24 mouse cellular contexts compared by ENCODE assay signal in the genomic region with DNA sequence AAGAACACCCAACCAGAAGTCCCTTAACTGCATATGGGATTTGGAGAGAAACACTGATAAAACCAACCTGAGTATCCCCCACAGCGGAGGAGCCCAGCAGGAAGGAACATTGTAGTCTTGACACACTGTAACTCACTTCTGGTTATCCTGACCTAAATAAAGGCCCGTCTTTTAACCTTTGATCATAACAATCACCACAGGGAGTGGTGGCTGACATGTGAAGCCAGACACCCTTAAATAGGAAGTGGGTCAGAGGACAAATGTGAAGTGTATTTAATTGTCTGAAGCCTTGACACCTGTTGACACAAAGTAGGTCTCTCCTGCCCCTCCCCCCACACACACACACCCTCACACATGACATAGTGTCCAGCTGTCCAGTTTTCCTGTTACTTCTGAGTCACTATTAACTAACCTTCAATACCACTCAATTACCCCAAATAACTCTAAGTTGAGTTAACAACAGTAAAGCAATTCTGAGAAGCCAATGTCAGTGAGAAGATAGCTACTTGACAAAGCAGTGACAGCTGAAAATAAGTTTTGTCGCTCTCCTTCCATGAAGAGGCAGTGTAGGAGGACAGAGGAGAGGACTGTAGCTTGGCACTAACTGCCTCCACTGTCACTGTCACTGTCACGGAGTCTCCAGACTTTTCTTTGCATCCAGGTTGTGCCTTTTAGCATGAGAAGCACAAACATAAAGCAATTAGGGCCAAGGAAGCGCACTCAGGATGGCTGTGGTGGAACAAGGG.
A peak's percentile ranks its signal among the peaks of the same experiment; 100 is the strongest.
DNase-seq lines count a peak whose midpoint lies in the region; ATAC-seq and TF ChIP-seq lines count a peak whose summit lies in the region.
"Had no signal": no experiment of that assay in that cellular context is flagged by ENCODE, and none has a peak within 500 bp of the region (broad histone marks: within the 10 kb centered on the region; RNA-seq: fewer than 3 reads in every experiment).

No protein-coding gene starts in this region.

- no peak for ATAC-seq in midbrain, embryonic 15.5 days (replicated peaks)
- peak; percentile 82 for ATAC-seq in intestine, postnatal 0 days
- peak; percentile 60; the same call in 1 of the 2 replicates for ATAC-seq in stomach, postnatal 0 days (ENCODE audit: low FRiP score, low TSS enrichment)

- peak overlapping the region; percentile 80 for H3K27ac ChIP-seq in midbrain, embryonic 10.5 days (replicated peaks)
- H3K27ac ChIP-seq in midbrain, embryonic 15.5 days = no peak overlapping the region
- H3K27ac ChIP-seq in intestine, postnatal 0 days (ENCODE audit: low read depth, low read length) = peak overlapping the region; percentile 8; the same call in 1 of the 2 replicates
- H3K27ac ChIP-seq in stomach, postnatal 0 days (replicated peaks) = no peak overlapping the region
- H3K27ac ChIP-seq: embryonic facial prominence, embryonic 15.5 days; heart, embryonic 15.5 days; hindbrain, embryonic 14.5 days; limb, embryonic 13.5 days; liver, embryonic 13.5 days; neural tube, embryonic 12.5 days had no signal

- no peaks in the 10 kb centered on the region for H3K36me3 ChIP-seq in midbrain, embryonic 10.5 days
- no peaks in the 10 kb centered on the region for H3K36me3 ChIP-seq in midbrain, embryonic 15.5 days (replicated peaks)
- no peaks in the 10 kb centered on the region for H3K36me3 ChIP-seq in intestine, postnatal 0 days (ENCODE audit: control insufficient read depth, insufficient read depth)
- no peaks in the 10 kb centered on the region for H3K36me3 ChIP-seq in stomach, postnatal 0 days (ENCODE audit: control insufficient read depth, insufficient read depth, low read length)
- H3K36me3 ChIP-seq: embryonic facial prominence, embryonic 15.5 days; heart, embryonic 15.5 days; limb, embryonic 13.5 days; liver, embryonic 13.5 days; neural tube, embryonic 12.5 days had no signal

- no peaks in the 10 kb centered on the region for H3K9me3 ChIP-seq in midbrain, embryonic 10.5 days (replicated peaks)
- no peaks in the 10 kb centered on the region for H3K9me3 ChIP-seq in midbrain, embryonic 15.5 days
- H3K9me3 ChIP-seq in intestine, postnatal 0 days (ENCODE audit: control insufficient read depth) = no peaks in the 10 kb centered on the region
- H3K9me3 ChIP-seq in stomach, postnatal 0 days (ENCODE audit: control insufficient read depth, low read length) = no peaks in the 10 kb centered on the region
- H3K9me3 ChIP-seq: embryonic facial prominence, embryonic 15.5 days; heart, embryonic 15.5 days; limb, embryonic 13.5 days; liver, embryonic 13.5 days; neural tube, embryonic 12.5 days had no signal

- no peak overlapping the region for H3K9ac ChIP-seq in midbrain, embryonic 15.5 days
- no peak overlapping the region for H3K9ac ChIP-seq in intestine, postnatal 0 days (ENCODE audit: low read depth, low read length)
- H3K9ac ChIP-seq in stomach, postnatal 0 days (ENCODE audit: low read length) = no peak overlapping the region
- H3K9ac ChIP-seq: embryonic facial prominence, embryonic 15.5 days; heart, embryonic 15.5 days; hindbrain, embryonic 14.5 days; limb, embryonic 13.5 days; liver, embryonic 13.5 days; lung, embryonic 14.5 days; neural tube, embryonic 12.5 days had no signal

- TF ChIP-seq EP300 in stomach, postnatal 0 days (optimal IDR thresholded peaks at IDR 0.05) = no peak

- TF ChIP-seq CTCF in intestine, postnatal 0 days (IDR thresholded peaks at IDR 0.05; ENCODE audit: low read depth) = no peak
- TF ChIP-seq CTCF in stomach, postnatal 0 days (IDR thresholded peaks at IDR 0.05; ENCODE audit: low read depth) = no peak

- 77% methylated on average over 5 of the region's 5 CpGs for WGBS in midbrain, embryonic 10.5 days
- WGBS in midbrain, embryonic 15.5 days = 85% methylated on average over 5 of the region's 5 CpGs
- WGBS in intestine, postnatal 0 days = 61% methylated on average over 5 of the region's 5 CpGs
- 77% methylated on average over 5 of the region's 5 CpGs for WGBS in stomach, postnatal 0 days

- peaks cover 50% of the 10 kb centered on the region for H3K27me3 ChIP-seq in midbrain, embryonic 10.5 days (ENCODE audit: low read depth, poor library complexity, severe bottlenecking)
- H3K27me3 ChIP-seq in midbrain, embryonic 15.5 days (replicated peaks) = no peaks in the 10 kb centered on the region
- no peaks in the 10 kb centered on the region for H3K27me3 ChIP-seq in intestine, postnatal 0 days (replicated peaks; ENCODE audit: control insufficient read depth, insufficient read depth, low read length)
- no peaks in the 10 kb centered on the region for H3K27me3 ChIP-seq in stomach, postnatal 0 days (ENCODE audit: control insufficient read depth, insufficient read depth, low read length)
- H3K27me3 ChIP-seq: embryonic facial prominence, embryonic 15.5 days; heart, embryonic 15.5 days; limb, embryonic 13.5 days; liver, embryonic 13.5 days; neural tube, embryonic 12.5 days had no signal

- intact Hi-C loops in left cerebral cortex, postnatal 10 days (cut with DNase I) = no loop called here

- peak; percentile 3 for DNase-seq in heart, adult 11 months
- no peak for DNase-seq in heart, adult 9 months (ENCODE audit: low spot score in 2 of 2)
- no peak for DNase-seq in midbrain, embryonic 10.5 days (ENCODE audit: low spot score)
- no peak for DNase-seq in stomach, postnatal 0 days (ENCODE audit: low spot score)
- no peak for DNase-seq in left cerebral cortex, postnatal 10 days (ENCODE audit: extremely low spot score in 1 of 2, low spot score in 2 of 2)
- DNase-seq: adrenal gland, adult 2 months; cerebellum, adult 11-12 months; cerebellum, postnatal 10 days; gastrocnemius, postnatal 36 days; heart, postnatal 36 days; kidney, postnatal 10 days; layer of hippocampus, postnatal 36 days; liver, embryonic 13.5 days; lung, embryonic 14.5 days; lung, postnatal 4 days; right cerebral cortex, postnatal 4 days; thymus, postnatal 25 days had no signal

- peaks cover 27% of the 10 kb centered on the region for H3K4me1 ChIP-seq in midbrain, embryonic 10.5 days
- peaks cover 9% of the 10 kb centered on the region for H3K4me1 ChIP-seq in midbrain, embryonic 15.5 days
- peaks cover 4% of the 10 kb centered on the region; the same call in 1 of the 2 replicates for H3K4me1 ChIP-seq in intestine, postnatal 0 days (replicated peaks; ENCODE audit: control insufficient read depth, insufficient read depth, low read length)
- no peaks in the 10 kb centered on the region for H3K4me1 ChIP-seq in stomach, postnatal 0 days (replicated peaks; ENCODE audit: control insufficient read depth, insufficient read depth)
- H3K4me1 ChIP-seq: embryonic facial prominence, embryonic 15.5 days; heart, embryonic 15.5 days; liver, embryonic 13.5 days had no signal

- H3K4me3 ChIP-seq in midbrain, embryonic 10.5 days = no peak overlapping the region
- no peak overlapping the region for H3K4me3 ChIP-seq in midbrain, embryonic 15.5 days
- H3K4me3 ChIP-seq in intestine, postnatal 0 days (ENCODE audit: low read depth, low read length) = no peak overlapping the region
- no peak overlapping the region for H3K4me3 ChIP-seq in stomach, postnatal 0 days (ENCODE audit: low read depth, low read length)
- H3K4me3 ChIP-seq: embryonic facial prominence, embryonic 15.5 days; heart, embryonic 15.5 days; limb, embryonic 13.5 days; liver, embryonic 13.5 days; neural tube, embryonic 12.5 days had no signal

- H3K4me2 ChIP-seq in midbrain, embryonic 15.5 days = no peak overlapping the region
- no peak overlapping the region for H3K4me2 ChIP-seq in intestine, postnatal 0 days (replicated peaks; ENCODE audit: low read depth)
- H3K4me2 ChIP-seq in stomach, postnatal 0 days (replicated peaks; ENCODE audit: low read depth) = no peak overlapping the region
- H3K4me2 ChIP-seq: embryonic facial prominence, embryonic 15.5 days; heart, embryonic 15.5 days; hindbrain, embryonic 14.5 days; limb, embryonic 13.5 days; liver, embryonic 13.5 days; lung, embryonic 14.5 days; neural tube, embryonic 12.5 days had no signal

Comparison
In these comparisons a context has a peak if more than half of its experiments do, and no peak if none do; other contexts are left out.
1. H3K27ac ChIP-seq: peak in midbrain, embryonic 10.5 days (single experiment) and intestine, postnatal 0 days (single experiment); none in midbrain, embryonic 15.5 days (single experiment) and stomach, postnatal 0 days (single experiment).